Mouse (Mus musculus) cerebellum, adult 2 months (tissue): ENCODE measurements around the gene Cyren.

ENCODE experiments used
- CTCF ChIP-seq: fragments of 200-500 bp; IDR thresholded peaks from 2 replicates; pipeline ENCODE4 v1.5.1; 2011; ENCODE audit warnings: low read depth, mild to moderate bottlenecking, control low read depth, low read length, moderate library complexity, borderline replicate concordance; ENCODE audit not compliant: insufficient read depth
- POLR2A ChIP-seq: fragments of 200-500 bp; IDR thresholded peaks from 2 replicates; pipeline ENCODE4 v1.6.1; 2011; ENCODE audit warnings: low read length, control low read depth, borderline replicate concordance; ENCODE audit not compliant: insufficient read depth

- TF ChIP-seq CTCF (no peak), POLR2A (no peak)
Measured at GRCm38 (mm10) chr6:34879101-34879740, 1.4 kb upstream of the Cyren start.
